Mouse (Mus musculus) liver, adult 2 months (tissue): ENCODE results near the gene Cipc.

ENCODE experiments used
- CTCF ChIP-seq: fragments of 200-500 bp; IDR thresholded peaks from 2 replicates; pipeline ENCODE4 v1.5.1; 2011; ENCODE audit warnings: low read depth, low read length, control low read depth
- POLR2A ChIP-seq: fragments of 200-500 bp; IDR thresholded peaks from 2 replicates; pipeline ENCODE4 v1.6.1; 2011; ENCODE audit warnings: low read length, control low read depth; ENCODE audit not compliant: insufficient read depth; ENCODE audit errors: extremely low read depth

- TF ChIP-seq POLR2A (no peak), CTCF (no peak)
Measured at GRCm38 (mm10) chr12:86918983-86919722, 27.7 kb upstream of the Cipc start.
